Mouse (Mus musculus) kidney, adult 2 months (tissue): ENCODE measurements around the gene Tango2.

Experiments
- CTCF ChIP-seq: fragments of 200-500 bp; conservative IDR thresholded peaks from 2 replicates; pipeline ENCODE4 v1.5.1; 2011; ENCODE audit warnings: low read depth, mild to moderate bottlenecking, control low read depth, low read length, moderate library complexity, mixed read lengths; ENCODE audit not compliant: insufficient read depth, insufficient read length
- POLR2A ChIP-seq: fragments of 200-500 bp; IDR thresholded peaks from one replicate; pipeline ENCODE4 v1.6.1; 2011; ENCODE audit warnings: low read depth, low read length, control low read depth

- TF ChIP-seq CTCF, result no peak
- no peak for TF ChIP-seq POLR2A
These were observed 10.6 kb downstream of the Tango2 start for GRCm38 (mm10) chr16:18337261-18337660.
